Mouse (Mus musculus): ENCODE measurements around the gene Ptpn13. TPM values are rescaled to one million over a fixed set of nuclear protein-coding genes. Genes with fewer than 3 reads are reported as not detected.

Gene Ptpn13
- polyA plus RNA-seq, 1 experiment from 2014 or later = 4.1 TPM

DNA sequence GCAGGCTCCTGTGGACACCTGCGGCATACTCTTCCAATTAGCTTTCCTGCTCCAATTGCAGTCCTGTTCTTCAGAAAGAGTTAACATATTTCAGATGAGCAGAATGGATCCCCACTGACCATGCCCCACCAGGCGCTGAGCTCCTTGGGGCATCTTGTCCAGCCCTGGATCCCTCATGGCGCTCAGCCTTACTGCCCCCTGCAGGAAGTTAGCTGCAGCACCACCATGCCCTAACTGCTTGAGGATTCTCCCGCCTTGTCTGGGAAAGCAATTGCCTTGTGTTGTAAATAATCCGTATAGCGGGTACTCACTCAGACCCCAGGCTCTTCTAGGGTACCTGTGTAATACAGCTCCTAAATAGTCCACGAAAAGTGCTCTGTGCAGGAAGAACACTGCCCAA is 162.2 kb downstream of the Ptpn13 start:
- Histone ChIP-seq H3K27me3 (replicated peaks; ENCODE audit: control insufficient read depth, insufficient read depth, low read length) (no peaks in the 10 kb centered on the region), H3K9ac (replicated peaks; ENCODE audit: low read depth, low read length) (no peak overlapping the region), H3K27ac (ENCODE audit: low read length) (no peak overlapping the region), H3K4me1 (replicated peaks; ENCODE audit: control insufficient read depth, insufficient read depth, low read length) (no peaks in the 10 kb centered on the region), H3K4me2 (ENCODE audit: low read length) (no peak overlapping the region), H3K9me3 (ENCODE audit: control insufficient read depth, low read length) (no peaks in the 10 kb centered on the region), H3K36me3 (ENCODE audit: control insufficient read depth, insufficient read depth) (no peaks in the 10 kb centered on the region), H3K4me3 (replicated peaks; ENCODE audit: low read length) (no peak overlapping the region)
- 82% methylated on average over 7 of the region's 7 CpGs for WGBS
- no peak for ATAC-seq

DNA sequence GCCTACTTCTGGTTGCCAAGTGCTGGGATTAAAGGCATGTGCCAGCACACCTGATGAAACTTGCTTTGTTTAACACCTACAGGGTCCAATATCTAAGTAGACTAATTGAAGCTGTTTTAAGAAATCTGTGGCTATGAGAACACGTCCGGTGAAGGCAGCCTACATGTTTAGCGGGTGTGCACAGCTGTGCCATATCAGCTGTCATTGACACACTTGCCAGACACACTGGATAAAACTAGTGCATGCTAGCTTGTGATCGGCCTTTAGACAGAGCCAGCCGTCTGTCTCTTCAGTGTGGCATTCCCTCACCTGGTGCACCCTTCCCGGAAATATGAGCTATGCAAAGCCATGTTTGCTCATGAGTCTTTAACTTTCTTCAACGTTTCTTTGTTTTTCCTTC is 166.9 kb downstream of the Ptpn13 start:
- Histone ChIP-seq H3K4me2 (ENCODE audit: low read length) (no peak overlapping the region), H3K9me3 (ENCODE audit: control insufficient read depth, low read length) (no peaks in the 10 kb centered on the region), H3K9ac (replicated peaks; ENCODE audit: low read depth, low read length) (no peak overlapping the region), H3K36me3 (ENCODE audit: control insufficient read depth, insufficient read depth) (no peaks in the 10 kb centered on the region), H3K27me3 (replicated peaks; ENCODE audit: control insufficient read depth, insufficient read depth, low read length) (no peaks in the 10 kb centered on the region), H3K4me1 (replicated peaks; ENCODE audit: control insufficient read depth, insufficient read depth, low read length) (peaks cover 16% of the 10 kb centered on the region), H3K27ac (ENCODE audit: low read length) (no peak overlapping the region), H3K4me3 (replicated peaks; ENCODE audit: low read length) (no peak overlapping the region)
- 82% methylated on average over 7 of the region's 7 CpGs for WGBS
- ATAC-seq = no peak

DNA sequence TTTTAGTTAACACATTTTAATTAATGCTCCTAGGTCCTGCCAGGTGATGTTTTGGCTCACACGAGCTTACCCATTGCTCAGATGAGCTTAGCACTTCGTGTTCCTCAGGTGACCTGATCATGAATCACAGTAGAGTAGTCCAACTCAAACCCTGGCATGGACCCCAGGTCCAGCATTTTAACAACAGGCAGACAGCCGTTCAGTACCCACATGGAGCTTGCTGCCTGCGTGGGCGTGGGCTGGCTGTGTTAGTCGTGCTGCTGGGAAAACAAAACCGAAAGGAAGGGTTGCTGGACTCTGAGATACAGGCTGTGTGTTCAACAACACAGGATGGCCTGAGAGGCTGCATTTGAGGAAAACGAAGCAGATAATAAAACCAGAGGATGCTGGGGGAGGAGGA is 167.7 kb downstream of the Ptpn13 start:
- no peak overlapping the region for H3K4me2 ChIP-seq (ENCODE audit: low read length)
- H3K9ac ChIP-seq (replicated peaks; ENCODE audit: low read depth, low read length) = no peak overlapping the region
- no peak overlapping the region for H3K27ac ChIP-seq (ENCODE audit: low read length)
- no peak overlapping the region for H3K4me3 ChIP-seq (replicated peaks; ENCODE audit: low read length)
- no peaks in the 10 kb centered on the region for H3K9me3 ChIP-seq (ENCODE audit: control insufficient read depth, low read length)
- WGBS = 80% methylated on average over 8 of the region's 8 CpGs
- H3K4me1 ChIP-seq (replicated peaks; ENCODE audit: control insufficient read depth, insufficient read depth, low read length) = peaks cover 16% of the 10 kb centered on the region
- no peaks in the 10 kb centered on the region for H3K27me3 ChIP-seq (replicated peaks; ENCODE audit: control insufficient read depth, insufficient read depth, low read length)
- no peak for ATAC-seq
- no peaks in the 10 kb centered on the region for H3K36me3 ChIP-seq (ENCODE audit: control insufficient read depth, insufficient read depth)

DNA sequence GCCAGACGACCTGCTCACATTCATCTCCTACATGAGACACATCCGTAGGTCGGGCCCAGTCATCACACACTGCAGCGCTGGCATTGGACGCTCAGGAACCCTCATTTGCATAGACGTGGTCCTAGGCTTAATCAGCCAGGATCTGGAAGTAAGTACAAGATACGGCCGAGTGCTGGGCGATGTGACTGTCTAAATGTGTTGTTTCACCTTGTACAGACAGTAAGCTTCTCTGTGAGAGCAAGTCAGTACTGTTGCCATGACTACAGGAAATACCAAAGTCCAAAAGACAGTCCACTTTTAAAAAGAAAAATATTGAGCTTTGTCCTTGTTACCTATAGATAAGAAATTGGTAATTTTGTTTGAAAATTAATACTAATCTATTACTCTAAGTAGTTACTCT is 168.6 kb downstream of the Ptpn13 start:
- Histone ChIP-seq H3K27me3 (replicated peaks; ENCODE audit: control insufficient read depth, insufficient read depth, low read length) (no peaks in the 10 kb centered on the region), H3K9me3 (ENCODE audit: control insufficient read depth, low read length) (no peaks in the 10 kb centered on the region), H3K4me3 (replicated peaks; ENCODE audit: low read length) (no peak overlapping the region), H3K27ac (ENCODE audit: low read length) (no peak overlapping the region), H3K9ac (replicated peaks; ENCODE audit: low read depth, low read length) (no peak overlapping the region), H3K4me2 (ENCODE audit: low read length) (no peak overlapping the region), H3K4me1 (replicated peaks; ENCODE audit: control insufficient read depth, insufficient read depth, low read length) (peaks cover 16% of the 10 kb centered on the region), H3K36me3 (ENCODE audit: control insufficient read depth, insufficient read depth) (no peaks in the 10 kb centered on the region)
- 78% methylated on average over 9 of the region's 9 CpGs for WGBS
- no peak for ATAC-seq

DNA sequence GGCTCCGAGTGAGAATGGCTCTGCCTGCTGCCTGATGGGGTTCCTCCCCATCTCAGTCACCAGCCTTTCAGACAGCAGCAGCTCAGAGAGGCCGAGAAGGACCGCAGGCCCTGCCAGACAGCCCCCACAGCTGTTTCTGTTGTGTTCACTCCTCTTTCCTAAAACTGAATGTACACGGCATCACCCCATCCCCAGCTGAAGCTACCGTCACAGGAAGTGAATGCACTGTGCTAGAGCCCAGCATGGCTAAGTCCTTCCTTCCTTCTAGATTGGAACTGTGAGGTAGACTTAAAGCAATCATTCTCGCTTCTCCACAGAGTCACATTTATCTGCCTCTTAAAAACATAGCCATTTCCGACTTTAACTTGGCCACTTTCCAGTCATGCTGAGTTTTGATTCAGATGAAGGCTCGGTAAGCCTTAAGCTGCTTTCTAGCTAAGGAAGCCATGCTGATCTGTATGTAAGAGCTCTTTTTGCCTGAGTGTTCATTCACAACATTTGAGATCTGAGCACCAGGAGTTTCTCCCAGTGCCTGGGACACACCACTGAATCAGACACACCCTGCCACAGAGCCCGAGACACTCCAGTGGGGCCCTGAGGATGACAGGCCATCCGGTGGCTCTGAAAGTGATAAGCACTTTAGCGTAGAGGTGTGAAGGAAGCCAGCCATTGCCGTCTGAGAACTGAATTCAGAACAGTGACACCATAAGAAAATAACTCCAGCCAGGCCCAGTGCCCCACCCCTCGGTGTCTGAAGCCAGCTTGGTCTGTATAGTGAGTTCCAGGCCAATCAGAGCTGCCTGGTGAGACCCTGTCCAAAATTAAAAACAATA is 170.6 kb downstream of the Ptpn13 start:
- ATAC-seq = peak; percentile 19; the same call in 1 of the 2 replicates
- 61% methylated on average over 13 of the region's 13 CpGs for WGBS
- 0 out of 2 replicates have a peak overlapping the region, but pooled peaks have one; percentile 12 for H3K27ac ChIP-seq (ENCODE audit: low read length)

DNA sequence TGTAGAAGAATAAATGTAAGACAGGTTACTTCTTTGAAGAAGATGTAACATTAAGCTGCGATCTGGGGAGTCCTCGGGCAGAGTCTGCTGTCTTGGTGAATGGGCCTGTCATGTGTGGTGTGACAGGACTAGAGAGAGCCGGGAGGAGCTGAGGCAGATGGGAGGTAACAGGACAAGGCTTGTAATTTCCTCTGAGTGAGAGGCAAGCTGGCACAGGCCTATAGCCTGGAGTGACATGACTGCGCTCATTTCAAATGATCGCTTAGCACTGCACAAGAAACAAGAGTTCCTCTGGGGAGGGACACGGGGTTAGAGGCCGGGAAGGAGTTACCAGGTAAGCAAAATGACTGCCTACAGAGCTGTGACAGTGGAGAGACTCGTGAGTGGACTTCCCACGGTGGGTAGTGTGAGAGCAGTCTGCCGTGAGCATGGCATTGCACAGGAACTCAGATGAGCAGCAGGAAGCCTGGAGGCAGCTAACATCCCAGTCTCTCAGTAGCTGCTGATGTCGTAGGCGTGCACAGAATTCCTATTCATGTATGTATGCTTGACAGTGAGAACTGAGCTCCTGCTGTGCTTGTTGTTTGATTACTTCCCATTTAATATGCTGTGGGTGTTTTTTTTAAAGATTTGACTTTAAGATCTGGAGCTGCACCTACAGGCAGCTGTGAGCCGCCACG is 171.6 kb downstream of the Ptpn13 start:
- no peaks in the 10 kb centered on the region for H3K36me3 ChIP-seq (ENCODE audit: control insufficient read depth, insufficient read depth)
- peak; percentile 78 for ATAC-seq
- H3K4me1 ChIP-seq (replicated peaks; ENCODE audit: control insufficient read depth, insufficient read depth, low read length) = peaks cover 16% of the 10 kb centered on the region
- H3K4me2 ChIP-seq (ENCODE audit: low read length) = no peak overlapping the region
- H3K9ac ChIP-seq (replicated peaks; ENCODE audit: low read depth, low read length) = no peak overlapping the region
- no peaks in the 10 kb centered on the region for H3K9me3 ChIP-seq (ENCODE audit: control insufficient read depth, low read length)
- H3K27me3 ChIP-seq (replicated peaks; ENCODE audit: control insufficient read depth, insufficient read depth, low read length) = no peaks in the 10 kb centered on the region
- WGBS = 58% methylated on average over 14 of the region's 14 CpGs
- H3K27ac ChIP-seq (ENCODE audit: low read length) = peak overlapping the region; percentile 54; the same call in 1 of the 2 replicates
- H3K4me3 ChIP-seq (replicated peaks; ENCODE audit: low read length) = no peak overlapping the region

More for the DNA sequence above, 170.6 kb downstream of the Ptpn13 start:
- no peaks in the 10 kb centered on the region for H3K36me3 ChIP-seq (ENCODE audit: control insufficient read depth, insufficient read depth)
- H3K4me1 ChIP-seq (replicated peaks; ENCODE audit: control insufficient read depth, insufficient read depth, low read length) = peaks cover 16% of the 10 kb centered on the region
- no peaks in the 10 kb centered on the region for H3K27me3 ChIP-seq (replicated peaks; ENCODE audit: control insufficient read depth, insufficient read depth, low read length)
- no peaks in the 10 kb centered on the region for H3K9me3 ChIP-seq (ENCODE audit: control insufficient read depth, low read length)
- no peak overlapping the region for H3K4me3 ChIP-seq (replicated peaks; ENCODE audit: low read length)
- H3K9ac ChIP-seq (replicated peaks; ENCODE audit: low read depth, low read length) = no peak overlapping the region
- no peak overlapping the region for H3K4me2 ChIP-seq (ENCODE audit: low read length)

DNA sequence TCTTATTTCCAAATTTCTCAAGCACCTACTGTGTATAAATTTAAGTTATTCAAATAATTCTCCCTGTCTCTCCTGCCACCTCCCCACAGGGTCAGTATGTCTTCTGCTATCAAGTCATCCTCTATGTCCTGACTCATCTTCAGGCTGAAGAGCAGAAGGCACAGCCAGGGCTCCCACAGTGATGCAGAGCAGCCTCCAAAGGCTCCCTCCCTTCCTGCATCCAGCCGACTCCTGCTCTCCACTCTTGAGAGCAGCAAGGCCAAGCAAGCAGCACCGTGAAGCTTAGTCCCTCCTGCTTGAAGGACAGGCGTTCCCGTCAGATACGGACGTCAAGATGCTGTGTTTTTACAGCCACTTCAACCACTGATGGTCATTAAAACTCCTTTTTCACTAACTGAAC is 172.6 kb downstream of the Ptpn13 start:
- Histone ChIP-seq H3K36me3 (ENCODE audit: control insufficient read depth, insufficient read depth) (no peaks in the 10 kb centered on the region), H3K9me3 (ENCODE audit: control insufficient read depth, low read length) (no peaks in the 10 kb centered on the region), H3K27me3 (replicated peaks; ENCODE audit: control insufficient read depth, insufficient read depth, low read length) (no peaks in the 10 kb centered on the region), H3K4me3 (replicated peaks; ENCODE audit: low read length) (no peak overlapping the region), H3K4me1 (replicated peaks; ENCODE audit: control insufficient read depth, insufficient read depth, low read length) (peaks cover 16% of the 10 kb centered on the region), H3K27ac (ENCODE audit: low read length) (no peak overlapping the region), H3K4me2 (ENCODE audit: low read length) (no peak overlapping the region), H3K9ac (replicated peaks; ENCODE audit: low read depth, low read length) (no peak overlapping the region)
- no peak for ATAC-seq
- WGBS = 75% methylated on average over 6 of the region's 6 CpGs

DNA sequence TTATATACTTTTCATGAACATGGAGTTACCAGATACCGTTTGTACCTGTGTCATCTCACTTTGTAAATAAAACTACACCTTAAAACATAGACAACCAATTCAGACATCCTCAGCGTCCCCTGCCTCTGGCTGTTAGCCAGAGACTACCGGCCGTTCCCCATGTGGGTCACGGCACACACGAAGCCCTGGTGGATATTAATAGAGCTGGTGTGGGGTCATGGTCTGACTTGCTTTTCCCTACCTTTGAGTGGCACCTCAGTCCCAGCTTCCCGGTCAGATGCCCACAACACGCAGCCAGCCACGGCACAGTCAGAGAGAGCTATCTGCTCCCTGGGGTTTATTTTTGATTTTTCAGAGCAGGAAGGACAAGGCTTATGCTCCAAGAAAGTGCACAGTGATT is 173.3 kb downstream of the Ptpn13 start:
- H3K9me3 ChIP-seq (ENCODE audit: control insufficient read depth, low read length) = no peaks in the 10 kb centered on the region

DNA sequence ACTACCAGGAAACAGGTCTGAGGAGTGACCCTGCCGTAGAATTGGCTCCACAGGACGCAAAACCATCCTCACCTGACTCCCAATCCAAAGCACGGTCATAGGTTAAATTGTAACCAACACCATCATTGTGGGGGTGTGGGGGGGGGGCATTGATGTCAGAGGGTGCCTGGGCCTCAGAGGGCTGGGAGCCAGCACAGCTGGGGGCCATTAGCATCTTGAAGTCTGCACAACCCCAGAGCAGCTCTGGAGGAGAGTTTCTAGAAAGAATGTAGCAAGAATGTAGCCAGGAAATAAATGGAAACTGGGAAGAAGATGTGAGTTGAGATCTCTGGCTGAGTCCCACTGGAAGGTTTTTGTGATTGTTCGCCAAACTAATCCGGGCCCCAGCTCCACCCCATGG is 173.9 kb downstream of the Ptpn13 start:
- H3K36me3 ChIP-seq (ENCODE audit: control insufficient read depth, insufficient read depth) = no peaks in the 10 kb centered on the region
- no peak for ATAC-seq
- no peak overlapping the region for H3K4me2 ChIP-seq (ENCODE audit: low read length)
- no peak overlapping the region for H3K4me3 ChIP-seq (replicated peaks; ENCODE audit: low read length)
- no peak overlapping the region for H3K27ac ChIP-seq (ENCODE audit: low read length)
- no peaks in the 10 kb centered on the region for H3K9me3 ChIP-seq (ENCODE audit: control insufficient read depth, low read length)
- H3K4me1 ChIP-seq (replicated peaks; ENCODE audit: control insufficient read depth, insufficient read depth, low read length) = peaks cover 21% of the 10 kb centered on the region
- no peaks in the 10 kb centered on the region for H3K27me3 ChIP-seq (replicated peaks; ENCODE audit: control insufficient read depth, insufficient read depth, low read length)
- WGBS = 83% methylated on average over 5 of the region's 5 CpGs
- no peak overlapping the region for H3K9ac ChIP-seq (replicated peaks; ENCODE audit: low read depth, low read length)

More for the DNA sequence above, 173.3 kb downstream of the Ptpn13 start:
- peaks cover 18% of the 10 kb centered on the region for H3K4me1 ChIP-seq (replicated peaks; ENCODE audit: control insufficient read depth, insufficient read depth, low read length)
- no peak overlapping the region for H3K4me2 ChIP-seq (ENCODE audit: low read length)
- no peak overlapping the region for H3K4me3 ChIP-seq (replicated peaks; ENCODE audit: low read length)
- ATAC-seq = no peak
- H3K36me3 ChIP-seq (ENCODE audit: control insufficient read depth, insufficient read depth) = no peaks in the 10 kb centered on the region
- 87% methylated on average over 9 of the region's 9 CpGs for WGBS
- no peak overlapping the region for H3K9ac ChIP-seq (replicated peaks; ENCODE audit: low read depth, low read length)
- H3K27ac ChIP-seq (ENCODE audit: low read length) = no peak overlapping the region
- H3K27me3 ChIP-seq (replicated peaks; ENCODE audit: control insufficient read depth, insufficient read depth, low read length) = no peaks in the 10 kb centered on the region

Measured in forebrain, embryonic 16.5 days (tissue).